Mouse (Mus musculus) CH12.LX (cell line): ENCODE data around the gene Dstn. TPM values are rescaled to one million over a fixed set of nuclear protein-coding genes. Genes with fewer than 3 reads are reported as not detected.

Experiments used
- DNase-seq: peaks from one replicate; pipeline ENCODE4 v3.0.0-alpha.2; 2013; ENCODE audit errors: extremely low read depth
- H3K27ac ChIP-seq: 2 replicates; pipeline ENCODE4 v1.5.1; 2012; ENCODE audit warnings: low read depth, mild to moderate bottlenecking, control low read depth, moderate library complexity; ENCODE audit not compliant: insufficient read depth
- H3K27me3 ChIP-seq: replicated peaks from 2 replicates; pipeline ENCODE3; 2012; ENCODE audit warnings: inconsistent platforms
- H3K36me3 ChIP-seq, 2 experiments: replicated peaks in 1 of 2; 2 replicates each; pipeline versions ENCODE3 to v1.6.1; 2012; ENCODE audit warnings: inconsistent platforms in 1 of 2, low read length in 1 of 2, mild to moderate bottlenecking in 1 of 2, mixed read lengths in 1 of 2, moderate library complexity in 1 of 2; ENCODE audit not compliant: control insufficient read depth in 1 of 2, insufficient read depth in 1 of 2
- H3K4me1 ChIP-seq, 2 experiments: 2 replicates each; pipeline ENCODE4 v1.6.1; 2012; ENCODE audit warnings: inconsistent platforms in 1 of 2, moderate library complexity in 1 of 2; ENCODE audit not compliant: insufficient read depth in 2 of 2, control insufficient read depth in 1 of 2
- H3K4me2 ChIP-seq: 2 replicates; pipeline ENCODE4 v1.6.1; 2012; ENCODE audit warnings: low read depth, mild to moderate bottlenecking, control low read depth; ENCODE audit not compliant: poor library complexity, insufficient read depth, severe bottlenecking
- H3K4me3 ChIP-seq, 3 experiments: fragments of 150-350 bp in 1 of 3; sonication (generic) in 1 of 3; replicated peaks in 1 of 3; 2 replicates each; pipeline versions ENCODE3 to v1.5.1; 2011 to 2012; ENCODE audit warnings: low read depth in 2 of 3, low read length in 2 of 3, mild to moderate bottlenecking in 2 of 3, moderate library complexity in 2 of 3, control low read depth in 1 of 3, improper control_type of control experiment in 1 of 3, inconsistent platforms in 1 of 3, mixed read lengths in 1 of 3; ENCODE audit not compliant: poor library complexity in 1 of 3
- H3K79me2 ChIP-seq: replicated peaks from 2 replicates; pipeline ENCODE4 v1.6.1; 2012; ENCODE audit warnings: mild to moderate bottlenecking, moderate library complexity; ENCODE audit not compliant: control insufficient read depth, poor library complexity, insufficient read depth, severe bottlenecking; ENCODE audit errors: extremely low read depth
- H3K9ac ChIP-seq: 2 replicates; pipeline ENCODE4 v1.6.1; 2012; ENCODE audit warnings: low read depth, mild to moderate bottlenecking, control low read depth, moderate library complexity; ENCODE audit not compliant: insufficient read depth
- H3K9me3 ChIP-seq: replicated peaks from 2 replicates; pipeline ENCODE3; 2012; ENCODE audit warnings: low read length, inconsistent platforms, mixed read lengths
- BHLHE40 ChIP-seq: IDR thresholded peaks from 2 replicates; pipeline ENCODE4 v1.6.1; 2011; ENCODE audit warnings: mild to moderate bottlenecking, low read depth, low read length, improper control_type of control experiment
- CHD1 ChIP-seq: IDR thresholded peaks from 2 replicates; pipeline ENCODE4 v1.6.1; 2012; ENCODE audit warnings: low read depth, low read length, improper control_type of control experiment, inconsistent platforms
- E2F4 ChIP-seq: IDR thresholded peaks from 2 replicates; pipeline ENCODE4 v1.6.1; 2011; ENCODE audit warnings: low read depth, low read length, improper control_type of control experiment; ENCODE audit not compliant: insufficient replicate concordance
- ELF1 ChIP-seq: IDR thresholded peaks from 2 replicates; pipeline ENCODE4 v1.6.1; 2014; ENCODE audit warnings: low read depth, mild to moderate bottlenecking, inconsistent platforms, low read length, improper control_type of control experiment
- EP300 ChIP-seq: IDR thresholded peaks from 2 replicates; pipeline ENCODE4 v1.6.1; 2011; ENCODE audit warnings: low read length, improper control_type of control experiment
- ETS1 ChIP-seq: conservative IDR thresholded peaks from 2 replicates; pipeline ENCODE4 v1.6.1; 2012; ENCODE audit warnings: low read depth, mild to moderate bottlenecking, inconsistent platforms, low read length, improper control_type of control experiment, moderate library complexity
- GABPA ChIP-seq: IDR thresholded peaks from 2 replicates; pipeline ENCODE4 v1.6.1; 2012; ENCODE audit warnings: low read depth, low read length, improper control_type of control experiment, inconsistent platforms; ENCODE audit not compliant: insufficient replicate concordance
- HCFC1 ChIP-seq: IDR thresholded peaks from 2 replicates; pipeline ENCODE4 v1.6.1; 2012; ENCODE audit warnings: low read depth, mild to moderate bottlenecking, inconsistent platforms, low read length, improper control_type of control experiment
- MYC ChIP-seq: IDR thresholded peaks from 2 replicates; pipeline ENCODE4 v1.6.1; 2011; ENCODE audit warnings: low read depth, mild to moderate bottlenecking, improper control_type of control experiment, low read length
- NELFE ChIP-seq: IDR thresholded peaks from 2 replicates; pipeline ENCODE4 v1.6.1; 2011; ENCODE audit warnings: low read depth, low read length, improper control_type of control experiment
- NRF1 ChIP-seq: IDR thresholded peaks from 2 replicates; pipeline ENCODE4 v1.6.1; 2014; ENCODE audit warnings: low read depth, mild to moderate bottlenecking, inconsistent platforms, low read length, improper control_type of control experiment, moderate library complexity
- POLR2AphosphoS2 ChIP-seq: IDR thresholded peaks from 2 replicates; pipeline ENCODE4 v1.6.1; 2011; ENCODE audit warnings: low read depth, low read length, improper control_type of control experiment
- RCOR1 ChIP-seq: conservative IDR thresholded peaks from 2 replicates; pipeline ENCODE4 v1.6.1; 2012; ENCODE audit warnings: low read depth, mild to moderate bottlenecking, inconsistent platforms, low read length, improper control_type of control experiment
- SMC3 ChIP-seq: IDR thresholded peaks from 2 replicates; pipeline ENCODE4 v1.6.1; 2011; ENCODE audit warnings: low read depth, low read length, improper control_type of control experiment
- TBP ChIP-seq: conservative IDR thresholded peaks from 2 replicates; pipeline ENCODE4 v1.6.1; 2011; ENCODE audit warnings: low read depth, low read length, improper control_type of control experiment
- TCF12 ChIP-seq: IDR thresholded peaks from 2 replicates; pipeline ENCODE4 v1.6.1; 2014; ENCODE audit warnings: low read depth, mild to moderate bottlenecking, inconsistent platforms, low read length, improper control_type of control experiment
- USF2 ChIP-seq: conservative IDR thresholded peaks from 2 replicates; pipeline ENCODE4 v1.6.1; 2011; ENCODE audit warnings: low read depth, low read length, improper control_type of control experiment
- ZC3H11A ChIP-seq: IDR thresholded peaks from 2 replicates; pipeline ENCODE4 v1.6.1; 2012; ENCODE audit warnings: low read depth, mild to moderate bottlenecking, inconsistent platforms, low read length, improper control_type of control experiment
- ZKSCAN1 ChIP-seq: IDR thresholded peaks from 2 replicates; pipeline ENCODE4 v1.6.1; 2012; ENCODE audit warnings: low read depth, inconsistent platforms, low read length, improper control_type of control experiment, borderline replicate concordance
- ZNF384 ChIP-seq: IDR thresholded peaks from 2 replicates; pipeline ENCODE4 v1.6.1; 2012; ENCODE audit warnings: low read depth, low read length, improper control_type of control experiment, inconsistent platforms
- dilution Hi-C: fragments of 300-500 bp; cut with MboI; formaldehyde crosslinking; loops from 2 replicates; pipeline ENCODE4 v1.14.3; 2020; ENCODE audit warnings: low sequenced_read_pairs; ENCODE audit not compliant: extremely low pct_unique_long_range_greater_than_20kb, extremely low pct_ligation_motif_present
- in situ Hi-C: fragments of 300-500 bp; cut with MboI; formaldehyde crosslinking; loops from 3 replicates; pipeline ENCODE4 v1.14.3; 2019; ENCODE audit warnings: low sequenced_read_pairs, low pct_ligation_motif_present, low pct_unique_long_range_greater_than_20kb, mixed read lengths
- polyA plus RNA-seq: library from polyadenylated mRNA; unstranded; fragments of >175 nt; gene quantifications from 2 replicates; pipeline ENCODE4 v1.2.1, GENCODE M21; 2012; ENCODE audit warnings: low read depth; ENCODE audit not compliant: insufficient read length
- total RNA-seq, 2 experiments: library from RNA; depleted of rRNA; stranded (reverse); fragments of 300-350 nt in 1 of 2; fragments of >200 nt in 1 of 2; gene quantifications; 2 replicates each; pipeline ENCODE4 v1.2.3; 2012 to 2014

Dstn gene
- total and polyA plus RNA-seq, 3 experiments: 68.9 to 266 (median 151) TPM

DNA sequence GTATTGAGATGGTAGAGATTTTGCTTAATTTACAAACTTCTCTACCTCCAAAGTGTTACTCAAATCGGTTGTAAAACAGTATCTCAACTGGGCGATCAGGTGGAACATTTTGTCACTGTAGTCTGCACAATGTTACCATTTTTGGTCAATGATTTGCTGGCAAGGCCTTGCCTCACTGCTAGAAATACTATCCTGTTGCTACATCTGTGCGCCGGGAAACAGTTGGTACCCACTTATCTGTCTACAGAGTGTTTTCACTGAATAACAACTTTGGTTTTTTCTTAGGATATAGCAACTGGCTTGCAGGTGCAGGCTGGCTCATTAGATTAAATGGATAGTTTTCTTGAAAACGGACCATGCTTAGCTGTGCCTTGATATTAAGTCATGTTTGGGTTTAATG is 1.1 kb downstream of the Dstn start:
- Histone ChIP-seq H3K27ac (no peak overlapping the region), H3K4me3 (peak overlapping the region; percentile 77 to 84 (median 83)), H3K27me3 (no peaks in the 10 kb centered on the region), H3K4me1 (peaks cover 0 to 30% of the 10 kb centered on the region in 2 experiments; a peak in 2 of 4 replicates)
- dilution Hi-C loops: no loop called here
- TF ChIP-seq ETS1: no peak
- TF ChIP-seq E2F4: no peak
- no peak for TF ChIP-seq MYC
- TF ChIP-seq TBP: no peak
- TF ChIP-seq EP300: no peak
- no peak for TF ChIP-seq ZKSCAN1
- TF ChIP-seq HCFC1: no peak
- no peak for TF ChIP-seq ELF1
- TF ChIP-seq TCF12: no peak
- TF ChIP-seq ZNF384: no peak
- TF ChIP-seq NRF1: no peak
- TF ChIP-seq BHLHE40: no peak
- TF ChIP-seq USF2: no peak
- TF ChIP-seq CHD1: no peak
- TF ChIP-seq, all 38 proteins: peak for 0
- peaks cover 35% of the 10 kb centered on the region for H3K79me2 ChIP-seq
- in situ Hi-C loops: loop anchor here (5.0 kb wide), 1 partner anchor 74 kb away; no protein-coding TSS in a partner anchor
- H3K4me2 ChIP-seq: peak overlapping the region; percentile 83
- peak; percentile 20 for DNase-seq
- H3K36me3 ChIP-seq: peaks cover 0 to 2% of the 10 kb centered on the region in 2 experiments
- peak overlapping the region; percentile 78; the same call in 1 of the 2 replicates for H3K9ac ChIP-seq
- H3K9me3 ChIP-seq: no peaks in the 10 kb centered on the region

DNA sequence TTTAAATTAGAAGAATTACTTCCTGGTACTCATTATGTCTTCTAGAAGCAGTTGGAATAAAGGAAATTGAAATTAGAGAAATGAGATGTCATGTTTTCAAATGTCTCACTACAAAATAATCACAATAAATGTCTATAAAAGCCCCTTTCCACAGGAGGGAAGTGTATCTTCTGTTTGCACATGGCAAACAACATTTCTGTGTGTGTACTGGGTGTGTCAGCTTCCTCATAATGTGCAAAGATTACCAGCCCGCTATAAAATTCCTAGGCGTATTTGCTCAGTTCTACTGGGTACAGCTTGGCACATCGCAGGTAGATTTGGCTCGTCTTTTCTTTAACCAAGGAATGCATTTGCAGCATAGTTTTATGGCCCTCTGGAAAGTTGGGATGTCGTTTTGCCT is 2.5 kb downstream of the Dstn start:
- Histone ChIP-seq H3K4me2 (no peak overlapping the region), H3K9ac (no peak overlapping the region), H3K27me3 (no peaks in the 10 kb centered on the region), H3K9me3 (no peaks in the 10 kb centered on the region), H3K4me3 (no peak overlapping the region), H3K4me1 (peaks cover 0 to 28% of the 10 kb centered on the region in 2 experiments; a peak in 2 of 4 replicates), H3K79me2 (peaks cover 43% of the 10 kb centered on the region), H3K27ac (no peak overlapping the region), H3K36me3 (peaks cover 0 to 2% of the 10 kb centered on the region in 2 experiments)
- TF ChIP-seq NRF1: no peak
- no peak for TF ChIP-seq ZKSCAN1
- no peak for TF ChIP-seq EP300
- TF ChIP-seq ZC3H11A: no peak
- TF ChIP-seq RCOR1: no peak
- no peak for TF ChIP-seq POLR2AphosphoS2
- TF ChIP-seq NELFE: no peak
- no peak for TF ChIP-seq GABPA
- no peak for TF ChIP-seq E2F4
- no peak for TF ChIP-seq SMC3
- in situ Hi-C loops: loop anchor here (5.0 kb wide), 1 partner anchor 75 kb away; no protein-coding TSS in a partner anchor
- dilution Hi-C loops: no loop called here
- no peak for DNase-seq
